ENCODE assay signal across 14 mouse cellular contexts in genomic region chr6:37711766-37712165, GRCm38 (mm10).
"Had no signal": no experiment of that assay in that cellular context is flagged by ENCODE, and none has a peak within 500 bp of the region (broad histone marks: within the 10 kb centered on the region; RNA-seq: fewer than 3 reads in every experiment).

No protein-coding gene starts in this region.

- DNase-seq: kidney, adult 18-20 months; kidney, adult 9 months; kidney, postnatal 10 days; kidney, postnatal 36 days; layer of hippocampus, postnatal 36 days; liver, postnatal 0 days; lung, embryonic 14.5 days; thymus, adult 18-20 months had no signal

- ATAC-seq: intestine, embryonic 16.5 days; liver, postnatal 0 days; lung, postnatal 0 days; midbrain, embryonic 13.5 days had no signal

- H3K4me2 ChIP-seq: lung, embryonic 14.5 days; midbrain, embryonic 13.5 days had no signal

- H3K36me3 ChIP-seq: midbrain, embryonic 13.5 days had no signal

- H3K9ac ChIP-seq: liver, embryonic 14.5 days; liver, postnatal 0 days; lung, embryonic 14.5 days; midbrain, embryonic 13.5 days had no signal

- H3K27ac ChIP-seq: left cerebral cortex, adult 2 months; liver, embryonic 14.5 days; macrophage; midbrain, embryonic 13.5 days had no signal

- H3K4me3 ChIP-seq: left cerebral cortex, adult 2 months; midbrain, embryonic 13.5 days had no signal

- H3K27me3 ChIP-seq: midbrain, embryonic 13.5 days had no signal
